Mouse (Mus musculus) left cerebral cortex, adult 8-10 months (tissue): ENCODE measurements around the gene Zcchc2. TPM values are rescaled to one million over a fixed set of nuclear protein-coding genes. Genes with fewer than 3 reads are reported as not detected.

ENCODE experiments used
- DNase-seq, 2 experiments: peaks; one replicate each; pipeline ENCODE4 v3.0.0; 2022; ENCODE audit warnings: low spot score in 2 of 2
- total RNA-seq, 4 experiments: library from RNA; stranded (reverse); gene quantifications; 2 replicates each; pipeline ENCODE4 v1.2.4; 2022

Gene Zcchc2
- total RNA-seq, 4 experiments from 2014 or later, result 20.5 to 26.4 (median 22.2) TPM

GRCm38 (mm10) chr1:106034776-106035175 is 44.6 kb downstream of the Zcchc2 start:
- DNase-seq, result no peak

GRCm38 (mm10) chr1:106036861-106037599 is 46.8 kb downstream of the Zcchc2 start:
- peak; percentile 39 to 61 for DNase-seq

GRCm38 (mm10) chr1:106039326-106039725 is 49.1 kb downstream of the Zcchc2 start:
- no peak for DNase-seq

GRCm38 (mm10) chr1:106040271-106040670 is 50.1 kb downstream of the Zcchc2 start:
- DNase-seq, result no peak

- DNase-seq, result no peak
Observed at GRCm38 (mm10) chr1:106042221-106042620, 52.0 kb downstream of the Zcchc2 start.

GRCm38 (mm10) chr1:106043053-106043820 is 53.0 kb downstream of the Zcchc2 start:
- DNase-seq, result no peak

GRCm38 (mm10) chr1:106049036-106049435 is 58.8 kb downstream of the Zcchc2 start:
- no peak for DNase-seq

- DNase-seq, result no peak
Observed at GRCm38 (mm10) chr1:106054978-106055377, 64.8 kb downstream of the Zcchc2 start.

GRCm38 (mm10) chr1:106058355-106058754 is 68.1 kb downstream of the Zcchc2 start:
- no peak for DNase-seq

GRCm38 (mm10) chr1:106059516-106060277 is 69.5 kb downstream of the Zcchc2 start:
- DNase-seq, result no peak

GRCm38 (mm10) chr1:106061185-106061910 is 71.1 kb downstream of the Zcchc2 start:
- no peak for DNase-seq

- DNase-seq, result no peak
Observed at GRCm38 (mm10) chr1:106062891-106063590, 72.8 kb downstream of the Zcchc2 start.

GRCm38 (mm10) chr1:106063591-106064170 is 73.5 kb downstream of the Zcchc2 start:
- DNase-seq, result no peak

GRCm38 (mm10) chr1:106064291-106064690 is 74.1 kb downstream of the Zcchc2 start:
- DNase-seq, result no peak

- no peak for DNase-seq
Observed at GRCm38 (mm10) chr1:106064711-106065110, 74.5 kb downstream of the Zcchc2 start.

GRCm38 (mm10) chr1:106065679-106066078 is 75.5 kb downstream of the Zcchc2 start:
- DNase-seq, result no peak

GRCm38 (mm10) chr1:106067306-106067705 is 77.1 kb downstream of the Zcchc2 start:
- no peak for DNase-seq

GRCm38 (mm10) chr1:106069867-106070543 is 79.8 kb downstream of the Zcchc2 start:
- DNase-seq, result no peak

GRCm38 (mm10) chr1:106070814-106071213 is 80.6 kb downstream of the Zcchc2 start:
- DNase-seq, result no peak
